Mouse (Mus musculus) ovary, postnatal 14 days (tissue): ENCODE results near the gene Rrp36.

Source experiments
- DNase-seq: peaks from one replicate; pipeline ENCODE4 v3.0.0; 2022; ENCODE audit warnings: low spot score

Gene Rrp36

DNA sequence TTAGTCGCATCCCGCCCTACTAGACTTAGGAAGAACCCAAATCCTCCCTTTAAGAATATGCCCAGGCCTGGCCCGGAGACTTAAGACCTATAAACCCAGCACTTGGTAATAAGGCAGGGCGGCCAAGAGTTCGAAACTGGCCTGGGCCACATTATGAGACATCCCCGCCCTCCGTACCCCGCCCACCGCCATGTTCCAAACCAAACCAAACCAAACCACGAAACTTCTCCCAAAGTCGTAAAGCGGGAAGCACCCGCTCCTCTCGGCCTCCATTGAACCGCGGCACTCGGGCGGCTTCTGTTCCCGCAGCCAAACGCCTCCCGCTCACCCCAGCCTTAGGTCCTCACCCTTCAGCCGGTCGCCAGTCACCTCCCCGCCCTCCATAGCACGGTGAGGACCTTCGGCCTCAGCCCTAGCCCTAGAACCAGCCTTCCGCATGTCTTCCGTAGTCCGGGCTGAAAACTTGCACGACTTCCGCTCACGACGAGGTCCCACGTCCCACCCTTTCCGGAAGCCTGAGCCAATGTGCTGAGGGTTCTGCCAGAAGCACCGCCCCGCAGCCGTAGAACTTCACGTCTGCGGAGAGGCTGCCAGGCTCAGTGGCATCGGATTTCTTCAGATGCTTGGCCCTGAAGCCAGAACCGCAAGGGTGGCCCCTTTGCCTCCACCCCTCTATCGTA, at the start of gene Rrp36:
Rrp36 (minus strand) TSS at position 503 of the 680 bp plus-strand sequence.
- peak; percentile 84 for DNase-seq

DNA sequence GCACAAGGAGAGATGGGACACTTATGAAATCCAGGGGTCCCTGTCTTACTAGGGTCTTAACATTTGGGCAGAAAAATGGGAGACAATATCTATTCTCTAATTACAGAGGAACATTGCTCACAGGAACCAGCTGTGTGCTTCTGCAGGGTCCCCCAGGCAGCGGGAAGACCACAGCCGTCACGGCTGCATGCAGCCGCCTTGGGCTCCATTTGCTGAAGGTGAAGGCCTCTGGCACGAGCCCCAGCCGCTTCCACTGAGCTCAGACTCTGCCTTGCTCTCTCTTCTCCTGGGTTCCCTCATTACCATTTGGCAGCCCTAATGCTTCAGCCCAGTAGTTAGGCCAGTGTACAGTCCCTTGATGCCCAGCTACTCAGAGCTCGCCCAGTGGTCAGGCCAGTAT, 46.9 kb upstream of the Rrp36 start:
- DNase-seq = no peak

DNA sequence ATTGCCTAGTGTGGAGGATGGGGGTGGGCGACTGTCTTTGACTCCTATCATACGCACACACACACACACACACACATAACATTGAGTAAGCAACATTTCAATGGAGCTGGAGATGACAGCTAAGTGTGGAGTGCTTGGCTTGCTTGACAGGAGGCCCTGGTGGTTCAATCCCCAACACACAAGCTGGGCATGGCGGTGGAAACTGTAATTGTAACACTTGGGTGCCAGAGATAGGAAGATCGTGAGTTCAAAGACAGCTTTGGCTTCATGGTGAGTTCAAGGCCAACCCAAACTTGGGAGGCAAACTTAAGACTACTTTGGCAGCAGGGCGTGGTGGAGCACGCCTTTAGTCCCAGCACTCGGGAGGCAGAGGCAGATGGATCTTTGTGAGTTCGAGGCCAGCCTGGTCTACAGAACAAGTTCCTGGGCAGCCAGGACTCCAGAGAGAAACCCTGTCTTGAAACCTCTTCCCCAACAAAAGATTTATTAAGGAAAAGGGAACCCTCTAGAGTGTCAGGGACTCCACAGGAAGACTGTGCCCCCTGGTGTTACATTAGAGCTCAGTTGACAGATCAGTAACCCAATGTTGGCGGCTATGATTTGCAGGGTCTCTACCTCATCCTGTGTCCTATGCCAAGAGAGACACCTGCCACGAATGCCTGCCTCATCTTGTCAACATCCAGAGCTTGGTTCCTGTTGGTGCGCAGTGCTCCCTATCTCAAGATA, 40.8 kb upstream of the Rrp36 start:
- no peak for DNase-seq

DNA sequence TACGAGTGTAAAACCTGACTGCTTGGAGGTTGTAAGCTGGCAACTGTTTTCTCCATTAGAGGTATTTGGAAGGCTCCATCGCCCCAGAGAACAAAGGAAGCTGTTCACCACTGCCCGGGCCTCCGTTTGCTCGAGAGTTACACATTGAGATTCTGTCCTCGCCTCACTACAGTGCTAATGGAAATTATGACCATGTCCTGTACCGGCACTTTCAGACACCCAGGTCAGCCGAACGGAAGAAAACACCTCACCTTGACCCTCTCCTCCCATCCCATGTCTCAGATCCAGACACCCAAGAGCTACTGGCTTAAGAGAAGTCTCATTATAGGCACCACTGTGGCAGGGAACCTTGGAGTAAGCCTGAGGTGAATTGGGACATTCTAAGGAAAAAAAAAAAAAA, 39.7 kb upstream of the Rrp36 start:
- DNase-seq = no peak

DNA sequence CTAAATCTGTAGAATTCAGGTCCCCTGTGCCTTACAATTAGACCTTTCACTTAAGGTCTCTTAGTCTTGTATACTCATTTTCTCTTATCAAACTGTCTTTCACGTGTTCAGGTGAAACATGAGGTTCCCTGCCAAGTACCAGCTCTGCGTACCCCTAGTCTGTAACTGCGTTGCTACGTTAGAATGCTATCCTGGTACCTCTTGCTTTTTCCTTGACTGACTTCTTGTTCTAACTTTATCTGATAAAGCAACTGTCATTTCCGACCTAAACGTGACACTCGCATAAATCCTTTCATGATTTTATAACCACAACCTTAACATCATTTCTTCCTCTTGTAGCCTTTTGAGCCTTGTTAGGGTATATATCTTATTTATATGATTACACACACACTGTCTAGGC, 38.3 kb upstream of the Rrp36 start:
- no peak for DNase-seq

DNA sequence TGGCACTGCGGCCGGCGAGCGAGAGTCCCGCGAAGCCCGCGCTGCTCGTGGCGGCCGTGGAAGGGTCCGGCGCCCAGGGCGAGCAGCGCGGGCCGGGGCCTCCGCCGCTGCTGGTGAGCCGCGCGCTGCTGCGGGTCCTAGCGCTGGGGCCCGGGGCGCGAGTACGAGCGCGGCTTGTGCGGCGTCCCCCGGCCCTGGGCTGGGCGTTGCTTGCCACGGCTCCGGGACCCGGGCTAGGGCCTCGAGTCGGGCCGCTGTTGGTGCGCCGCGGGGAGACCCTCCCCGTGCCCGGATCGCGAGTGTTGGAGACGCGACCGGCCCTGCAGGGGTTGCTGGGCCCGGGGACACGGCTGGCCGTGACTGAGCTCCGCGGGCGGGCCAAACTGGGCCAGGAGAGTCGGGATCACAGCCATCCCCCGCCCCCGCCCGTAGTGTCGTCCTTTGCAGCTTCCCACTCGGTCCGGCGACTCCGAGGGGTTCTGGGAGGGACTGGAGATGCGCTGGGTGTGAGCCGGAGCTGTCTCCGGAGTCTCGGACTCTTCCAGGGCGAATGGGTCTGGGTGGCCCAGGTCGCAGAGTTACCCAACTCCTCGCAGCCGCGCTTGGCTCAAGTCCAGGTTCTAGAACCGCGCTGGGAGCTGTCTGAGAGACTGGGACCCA, 37.6 kb upstream of the Rrp36 start:
- DNase-seq = peak; percentile 31

DNA sequence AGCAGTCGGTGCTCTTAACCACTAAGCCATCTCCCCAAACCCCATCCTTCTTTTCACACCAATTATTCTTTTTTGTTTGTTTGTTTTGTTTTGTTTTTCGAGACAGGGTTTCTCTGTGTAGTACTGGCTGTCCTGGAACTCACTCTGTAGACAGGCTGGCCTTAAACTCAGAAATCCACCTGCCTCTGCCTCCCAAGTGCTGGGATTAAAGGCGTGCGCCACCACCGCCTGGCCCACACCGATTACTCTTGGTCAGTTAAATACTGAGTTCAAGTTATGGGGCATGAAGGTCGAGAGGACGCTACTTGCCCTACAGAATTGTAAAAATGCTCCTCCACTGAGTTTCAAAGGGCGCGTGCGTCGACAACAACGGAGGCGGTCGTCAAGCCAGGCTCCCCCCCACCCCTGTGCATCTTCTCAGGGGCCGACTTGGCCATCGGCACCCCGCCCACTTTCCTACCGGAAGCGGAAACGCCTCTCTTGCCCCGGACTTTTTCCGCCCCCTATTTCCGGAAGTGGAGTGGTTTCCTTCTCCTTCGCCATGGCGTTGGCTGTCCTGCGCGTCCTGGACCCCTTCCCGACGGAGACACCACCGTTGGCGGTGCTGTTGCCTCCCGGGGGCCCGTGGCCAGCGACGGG, 36.9 kb upstream of the Rrp36 start, which contains the start of gene Pex6:
Pex6 (plus strand) TSS at position 505 of the 639 bp plus-strand sequence.
- DNase-seq = peak; percentile 85

DNA sequence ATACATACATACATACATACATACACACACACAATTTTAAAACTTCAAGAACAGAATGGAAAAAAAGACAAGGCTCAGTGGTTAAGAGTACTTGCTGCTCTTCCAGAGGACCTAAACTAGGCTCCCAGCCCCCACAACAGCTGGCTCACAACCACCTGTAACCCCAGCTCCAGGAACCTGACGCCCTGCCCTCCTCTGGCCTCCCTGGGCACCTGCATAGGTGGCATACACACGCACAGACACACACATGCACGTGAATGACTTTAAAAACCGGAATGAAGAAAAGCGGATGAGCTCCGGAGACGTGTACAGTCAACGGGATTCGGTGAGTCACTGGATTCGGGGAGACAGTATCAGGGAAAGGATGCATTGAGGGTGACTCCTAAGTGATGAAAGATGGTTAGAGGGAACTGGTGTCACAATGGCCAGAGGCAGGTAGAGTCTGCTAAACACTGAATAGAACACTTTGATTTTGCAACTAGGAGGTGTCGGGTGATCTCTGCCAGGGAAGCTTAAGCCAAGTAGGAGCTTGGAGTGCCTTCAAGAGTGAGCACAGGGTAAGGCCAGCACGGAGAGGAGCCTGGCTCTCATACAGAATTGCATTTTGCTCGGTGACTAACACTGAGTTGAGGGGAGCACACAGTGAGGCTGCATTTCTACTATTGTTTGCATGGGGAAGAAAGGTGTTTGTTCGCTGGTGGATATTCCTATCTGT, 32.4 kb upstream of the Rrp36 start:
- no peak for DNase-seq

DNA sequence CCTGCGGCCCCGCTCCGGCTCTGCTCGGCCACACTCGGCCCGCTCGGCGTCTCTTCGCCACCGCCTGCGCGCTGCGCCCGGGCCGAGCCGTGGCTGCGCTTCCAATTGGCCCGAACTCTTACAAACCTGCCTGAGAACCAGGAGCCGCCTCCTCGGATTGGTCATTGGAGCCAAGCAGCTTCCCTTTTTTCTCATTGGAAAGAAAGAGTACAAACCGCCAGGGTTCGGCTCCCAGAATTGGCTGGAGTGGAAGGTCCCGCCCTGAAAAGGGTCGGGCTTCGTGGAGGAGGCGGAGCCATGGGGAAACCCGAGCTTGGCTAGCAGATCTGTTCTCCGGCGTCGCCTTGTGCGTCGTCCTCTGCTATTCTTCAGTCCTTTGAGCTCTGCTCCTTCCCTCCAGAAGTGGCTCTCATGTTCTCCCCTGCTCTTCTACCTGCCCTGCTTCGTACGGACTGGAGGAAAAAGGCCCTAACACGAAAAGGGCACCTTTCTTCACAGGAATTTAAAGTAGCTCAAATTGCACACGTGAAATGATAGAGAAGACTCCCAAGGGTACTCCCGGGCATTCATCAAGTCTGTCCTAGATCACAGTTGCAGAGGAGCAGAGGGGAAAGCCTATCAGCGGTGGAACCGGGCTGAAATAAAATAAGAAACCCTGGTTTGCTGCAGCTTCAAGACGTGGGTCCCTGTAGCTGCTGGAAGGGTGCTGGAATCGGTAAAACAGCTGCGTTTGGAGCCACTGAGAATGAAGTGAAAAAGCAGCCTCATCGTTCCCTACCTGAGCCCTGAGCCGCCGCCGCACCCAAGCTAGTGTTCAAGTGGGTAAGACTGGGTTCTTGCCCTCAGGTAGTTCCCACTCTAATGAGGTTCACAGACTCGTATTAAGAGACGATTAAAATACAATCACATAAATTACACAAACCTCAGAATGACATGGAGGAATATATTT, 31.0 kb upstream of the Rrp36 start, which contains the start of gene Ppp2r5d:
Ppp2r5d (minus strand) TSS at position 225 of the 949 bp plus-strand sequence.
- peak; percentile 95 for DNase-seq

DNA sequence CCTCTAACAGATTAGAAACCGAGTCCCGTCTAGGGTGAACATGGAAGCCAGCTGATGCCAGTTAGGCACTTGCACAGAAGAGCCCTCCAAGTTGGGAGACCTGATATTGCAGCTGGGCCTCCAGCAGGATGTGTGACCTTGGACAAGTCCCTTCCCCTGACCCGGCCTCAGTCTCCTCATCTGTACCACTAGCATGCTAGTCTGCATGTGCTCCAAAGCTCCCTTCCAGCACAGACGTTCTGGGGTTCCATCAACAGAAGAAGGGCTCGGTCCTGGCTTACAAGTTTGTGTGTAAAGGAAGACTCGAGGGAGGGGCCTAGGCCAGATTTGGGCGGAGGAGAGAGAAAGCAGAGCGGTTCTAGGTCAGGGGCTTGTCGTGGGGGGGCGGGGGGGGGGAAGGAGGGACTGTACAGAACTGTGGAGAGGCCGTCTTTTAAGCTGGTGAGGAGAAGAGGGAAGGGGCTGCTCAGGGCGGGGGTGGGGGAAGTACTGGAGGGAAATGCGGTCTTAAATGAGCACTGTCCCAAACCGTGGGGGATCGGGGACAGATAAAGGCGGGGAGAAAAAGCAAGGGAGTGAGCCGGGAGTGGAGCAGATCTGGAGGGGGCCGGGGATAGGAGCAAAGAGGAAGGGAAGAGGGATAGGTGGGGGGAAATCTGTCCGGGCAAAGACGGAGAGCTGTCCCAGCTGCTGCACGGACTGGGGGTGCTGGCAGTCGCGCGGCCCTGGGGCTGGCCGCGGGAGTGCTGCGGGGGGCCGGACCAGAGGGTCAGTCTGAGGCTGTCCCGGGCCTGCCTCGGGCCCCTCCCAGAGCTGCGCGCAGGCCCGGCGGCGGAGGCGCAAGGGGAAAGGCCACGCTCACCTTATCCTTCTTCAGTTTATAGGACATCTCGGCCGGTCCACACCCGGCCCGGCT, 30.1 kb upstream of the Rrp36 start:
- DNase-seq = no peak

DNA sequence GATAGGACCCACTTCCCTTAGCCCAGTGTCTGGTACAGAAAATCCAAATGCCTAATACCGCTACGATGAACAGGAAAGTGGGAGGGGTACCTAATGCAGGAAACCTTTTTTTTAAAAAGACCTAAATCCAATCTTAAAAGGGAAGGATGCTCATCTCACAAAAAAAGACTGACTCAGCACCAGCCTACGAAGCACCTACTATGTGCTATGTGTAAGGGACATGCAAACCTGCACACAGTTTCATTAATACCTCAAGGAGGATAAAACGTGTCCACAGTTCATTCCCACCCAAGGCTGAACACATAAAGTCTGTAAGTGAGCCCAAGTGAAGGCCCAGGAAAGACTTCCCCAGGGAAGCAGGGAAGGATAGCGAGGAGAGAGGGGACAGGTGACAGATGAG, 28.4 kb upstream of the Rrp36 start:
- no peak for DNase-seq

DNA sequence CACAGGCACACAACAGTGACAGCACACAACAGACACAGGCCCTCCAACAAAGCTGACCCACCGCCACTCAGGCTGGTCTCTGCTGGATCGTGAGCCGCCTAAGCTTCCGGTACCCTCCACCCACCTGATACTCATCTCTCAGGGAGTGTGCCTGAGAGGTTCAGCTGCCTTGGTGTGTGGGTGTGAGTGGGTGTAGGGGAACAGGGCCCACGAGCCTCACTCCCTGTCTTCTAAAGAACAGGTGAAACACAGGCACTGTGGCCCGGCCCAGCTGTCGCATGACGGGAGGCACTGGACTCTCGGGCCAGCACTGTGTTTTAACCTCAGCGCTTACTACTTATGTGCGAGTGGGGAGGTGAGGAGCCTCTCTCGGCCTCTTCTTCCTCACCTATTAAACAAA, 27.9 kb upstream of the Rrp36 start:
- DNase-seq = no peak

DNA sequence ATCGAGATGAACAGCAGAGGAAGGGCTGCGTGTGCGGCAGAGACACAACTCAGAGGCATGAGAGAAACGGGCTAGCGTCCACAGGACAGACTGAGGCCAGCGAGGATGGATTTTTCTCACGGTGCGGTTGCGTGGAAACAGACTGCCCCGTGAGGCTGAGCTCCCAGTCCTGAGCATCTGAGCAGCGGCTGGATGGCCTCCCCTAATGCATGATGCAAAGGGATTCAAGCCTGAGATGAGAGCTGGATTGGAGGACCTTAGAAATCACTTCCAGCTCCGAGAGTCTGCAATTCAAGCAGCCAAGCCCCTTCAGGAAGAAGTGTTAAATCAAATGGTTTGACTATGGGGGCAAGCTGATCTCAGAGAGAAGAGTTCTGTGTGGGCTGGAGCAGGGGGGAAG, 27.3 kb upstream of the Rrp36 start:
- no peak for DNase-seq

DNA sequence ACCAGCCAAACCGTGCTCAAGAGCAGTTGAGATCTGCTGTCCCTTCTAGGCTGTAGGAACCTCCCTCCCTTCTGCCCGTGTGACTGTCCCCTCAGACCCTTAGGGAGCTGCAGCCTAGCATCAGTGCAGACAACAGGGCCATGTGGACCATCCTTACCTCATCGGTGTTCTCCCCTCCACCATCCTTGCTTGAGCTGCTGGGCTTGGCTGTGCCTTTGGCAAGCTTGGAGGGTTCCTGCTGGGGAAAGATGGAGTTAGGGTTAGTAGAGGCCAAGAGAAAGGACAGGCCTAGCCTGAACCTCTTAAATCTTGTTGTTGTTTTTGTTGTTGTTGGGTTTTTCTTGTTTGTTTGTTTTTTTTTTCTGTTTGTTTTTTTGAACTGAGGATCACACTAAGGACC, 25.8 kb upstream of the Rrp36 start:
- no peak for DNase-seq

DNA sequence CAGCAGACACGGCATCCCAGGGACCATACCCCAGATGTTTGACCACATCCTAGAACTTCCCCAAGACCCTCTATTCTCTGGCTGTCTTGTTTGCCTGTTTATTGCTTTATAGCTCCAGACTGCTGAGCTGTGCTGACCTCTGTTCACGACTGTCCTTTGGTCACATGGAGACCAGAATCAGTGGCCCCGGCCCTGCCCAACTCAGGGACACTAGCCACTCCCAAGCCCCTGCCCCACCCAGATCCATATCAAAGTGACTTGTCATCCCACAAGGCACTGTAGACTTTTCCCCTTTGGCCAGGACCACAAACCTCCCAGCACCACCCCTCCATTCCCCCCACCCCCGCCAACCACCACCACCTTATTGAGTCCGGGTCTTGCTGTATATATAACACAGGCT, 25.1 kb upstream of the Rrp36 start:
- DNase-seq = no peak

DNA sequence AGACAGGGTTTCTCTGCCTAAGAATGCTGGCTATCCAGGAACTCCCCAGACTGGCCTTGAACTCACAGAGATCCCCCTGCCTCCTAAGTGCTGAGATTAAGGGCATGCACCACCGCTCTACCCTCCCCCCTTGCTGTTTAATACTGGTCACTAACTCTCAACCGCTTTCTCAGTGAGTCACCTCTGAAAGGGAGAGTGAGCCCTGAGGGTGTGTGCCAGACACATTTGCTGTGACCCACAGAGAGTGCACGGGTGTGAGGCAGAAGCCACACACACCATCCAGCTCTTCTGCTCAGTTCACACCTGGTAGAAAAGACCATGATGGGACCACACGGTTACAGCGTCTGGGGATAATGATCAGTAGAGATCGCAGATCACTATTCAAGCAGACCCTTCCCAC, 24.4 kb upstream of the Rrp36 start:
- no peak for DNase-seq

DNA sequence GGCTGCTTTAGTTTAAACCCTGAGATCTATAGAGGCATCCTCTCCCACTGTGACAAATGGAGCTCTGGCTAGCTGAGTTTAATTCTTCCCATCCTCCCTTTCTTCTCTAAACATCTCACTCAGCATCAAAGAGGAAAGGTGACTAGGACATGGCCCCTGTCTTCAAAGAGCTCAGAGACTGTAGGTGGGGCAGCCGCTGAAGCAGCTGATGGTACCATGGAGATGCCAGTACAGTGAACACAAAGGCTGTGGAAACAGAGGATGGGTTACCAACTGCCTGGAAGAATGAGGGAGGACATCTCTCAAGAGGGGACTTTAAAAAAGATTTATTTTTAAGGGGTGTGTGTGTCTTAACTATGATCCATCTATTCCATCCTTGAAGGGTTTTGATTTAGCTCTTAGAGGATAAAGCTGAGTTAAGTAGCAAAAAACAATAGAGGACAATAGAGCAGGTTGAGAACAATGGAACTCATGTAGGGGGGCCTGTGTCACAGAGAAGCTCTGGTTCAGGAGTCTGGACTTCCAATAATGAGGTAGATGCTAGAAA, 20.4 kb upstream of the Rrp36 start:
- DNase-seq = no peak

DNA sequence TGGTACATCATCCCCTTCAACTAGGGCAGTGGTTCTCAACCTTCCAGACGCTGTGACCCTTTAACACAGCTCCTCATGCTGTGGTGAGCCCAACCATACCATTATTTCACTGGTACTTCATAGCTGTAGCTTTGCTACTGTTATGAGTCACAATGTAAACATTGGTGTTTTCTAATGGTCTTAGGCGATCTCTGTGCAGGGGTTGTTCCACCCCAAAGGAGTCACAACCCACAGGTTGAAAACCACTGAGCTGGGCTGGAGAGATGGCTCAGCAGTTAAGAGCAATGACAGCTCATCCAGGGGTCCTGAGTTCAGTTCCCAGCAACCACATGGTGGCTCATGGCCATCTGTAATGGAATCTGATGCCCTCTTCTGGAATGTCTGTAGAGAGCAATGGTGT, 17.2 kb upstream of the Rrp36 start:
- DNase-seq = no peak

DNA sequence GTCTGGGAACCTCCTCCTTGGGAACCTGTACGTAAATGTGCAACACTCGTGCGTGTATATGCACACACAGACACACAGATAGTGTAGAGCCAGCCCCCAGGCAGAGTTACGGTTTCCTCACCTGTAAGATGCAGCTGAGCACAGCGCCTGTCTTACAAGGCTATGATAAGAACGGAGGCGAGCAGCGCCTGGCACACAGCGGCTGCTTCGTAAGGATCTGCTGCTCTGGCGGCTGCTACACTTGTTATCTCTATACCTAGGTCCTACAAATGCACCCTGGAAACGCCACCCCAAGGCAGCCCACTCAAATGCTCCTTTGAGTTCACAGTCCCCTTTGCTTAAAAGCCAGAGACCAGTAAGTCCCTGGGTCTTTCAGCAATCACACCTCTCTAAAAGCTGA, 16.5 kb upstream of the Rrp36 start:
- DNase-seq = no peak
